ENCODE assay signal across 8 mouse cellular contexts in the genomic region with DNA sequence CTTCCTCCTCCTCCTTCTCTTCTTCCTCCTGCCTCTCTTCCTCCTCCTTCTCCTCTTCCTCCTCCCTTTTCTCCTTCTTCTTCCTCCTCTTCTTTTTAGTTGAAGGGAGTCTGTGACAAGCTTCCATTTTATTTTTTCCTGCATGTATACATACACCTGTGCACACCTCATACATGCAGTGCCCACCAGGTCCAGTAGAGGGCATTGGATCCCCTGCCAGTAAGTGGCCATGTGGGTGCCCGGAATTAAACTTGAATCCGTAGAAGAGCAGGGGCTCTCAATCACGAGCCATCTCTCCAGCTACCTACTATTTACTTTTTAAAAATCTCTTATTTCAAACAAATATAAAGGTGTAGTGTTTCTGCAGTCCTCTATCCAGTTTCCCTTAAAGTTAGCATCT. TPM values are rescaled to one million over a fixed set of nuclear protein-coding genes. Genes with fewer than 3 reads are reported as not detected.
DNase-seq lines count a peak whose midpoint lies in the region; ATAC-seq lines count a peak whose summit lies in the region.

No protein-coding gene starts in this region.

- no peak overlapping the region for H3K4me3 ChIP-seq in heart, embryonic 10.5 days

- H3K36me3 ChIP-seq in heart, embryonic 10.5 days: no peaks in the 10 kb centered on the region

- peak; percentile 61 for DNase-seq in heart, postnatal 4 days
- DNase-seq in heart, embryonic 10.5 days (ENCODE audit: low spot score): no peak
- peak; percentile 74 for DNase-seq in CD4-positive, CD25-positive, alpha-beta regulatory T cell, adult 2 months (ENCODE audit: low read depth, low spot score)
- DNase-seq in adrenal gland, adult 2 months: peak; percentile 20
- peak; percentile 68 for DNase-seq in embryo, embryonic 10.5 days (ENCODE audit: low spot score)
- DNase-seq in left cerebral cortex, adult 18-20 months (ENCODE audit: low spot score in 2 of 2): peak; percentile 29 to 61
- DNase-seq in urinary bladder, postnatal 36 days (ENCODE audit: low spot score in 2 of 2): peak; percentile 32 to 53

- H3K9me3 ChIP-seq in heart, embryonic 10.5 days: no peaks in the 10 kb centered on the region

- WGBS in heart, embryonic 10.5 days: 28% methylated on average over 3 of the region's 3 CpGs

- H3K27ac ChIP-seq in heart, embryonic 10.5 days: no peak overlapping the region

- no peaks in the 10 kb centered on the region for H3K4me1 ChIP-seq in heart, embryonic 10.5 days

- ATAC-seq in neutrophil, adult 5-6 weeks (ENCODE audit: extremely low read depth, insufficient number of reproducible peaks, low FRiP score, poor library complexity, severe bottlenecking): peak; percentile 55; the same call in 1 of the 2 replicates

- no peaks in the 10 kb centered on the region for H3K27me3 ChIP-seq in heart, embryonic 10.5 days (ENCODE audit: insufficient read depth, poor library complexity, severe bottlenecking)

RNA-seq across cellular contexts. Expression of a gene that starts 50.5 kb away (rescaled TPM):
- 1 to 10 TPM; 7.6 to 9.0 TPM for total RNA-seq in heart, postnatal 4 days (2021)
- polyA plus RNA-seq in heart, embryonic 10.5 days (2016; fragmentation: Nextera tagmentation; extraction: Ambion mirVana): 3.2 and 3.4 TPM in 2 replicates
- total RNA-seq in adrenal gland, adult 2 months (2021): 10 to 100 TPM; 20.4 to 23.4 TPM
- 3.7 and 5.5 TPM in 2 replicates for polyA plus RNA-seq in adrenal gland, adult 2 months (2012; rRNA removed)
- 10 to 100 TPM; 70.2 to 70.4 TPM for total RNA-seq in left cerebral cortex, adult 18-20 months (2021)
- 10.2 and 13.3 TPM in 2 replicates for total RNA-seq in neutrophil, adult 5-6 weeks (2017)
